Mouse (Mus musculus): ENCODE results near the gene Cwc22. TPM values are rescaled to one million over a fixed set of nuclear protein-coding genes. Genes with fewer than 3 reads are reported as not detected.

The Cwc22 gene
- polyA plus RNA-seq, 1 experiment from 2014 or later: 32.8 TPM

GRCm38 (mm10) chr2:77971871-77972270 lies 25.7 kb upstream of the Cwc22 start:
- H3K4me1 ChIP-seq (ENCODE audit: insufficient read depth, low read length): no peaks in the 10 kb centered on the region
- H3K9ac ChIP-seq (replicated peaks; ENCODE audit: low read length): no peak overlapping the region
- H3K4me2 ChIP-seq (replicated peaks; ENCODE audit: low read depth, low read length): no peak overlapping the region
- H3K4me3 ChIP-seq (ENCODE audit: low read length): no peak overlapping the region
- no peaks in the 10 kb centered on the region for H3K36me3 ChIP-seq (ENCODE audit: insufficient read depth, low read length)
- H3K9me3 ChIP-seq (ENCODE audit: low read length): no peaks in the 10 kb centered on the region
- ATAC-seq (ENCODE audit: low FRiP score, low TSS enrichment): no peak
- WGBS: 97% methylated on average over 1 of the region's 1 CpGs
- no peaks in the 10 kb centered on the region for H3K27me3 ChIP-seq (ENCODE audit: insufficient read depth, low read length)
- H3K27ac ChIP-seq (ENCODE audit: low read length): no peak overlapping the region

DNA sequence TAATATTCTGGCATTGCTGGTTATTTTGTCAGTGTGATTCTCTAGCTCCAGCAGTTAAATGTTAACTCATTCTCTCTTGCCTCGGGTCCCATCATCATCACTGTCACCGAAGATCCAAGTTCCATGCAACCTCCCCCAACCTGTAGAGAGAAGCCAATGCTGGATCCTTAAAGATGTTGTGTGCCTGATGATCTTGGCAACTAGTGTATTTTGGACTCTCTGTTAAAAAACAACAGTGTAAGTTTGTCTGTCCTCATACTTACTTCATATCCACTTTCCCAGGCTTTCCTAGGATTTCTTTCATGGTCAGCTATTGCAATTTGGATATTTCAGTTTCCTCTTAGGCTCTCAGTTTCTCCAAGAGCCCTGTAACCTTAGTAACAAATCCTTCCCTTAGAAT lies 25.2 kb upstream of the Cwc22 start:
- no peaks in the 10 kb centered on the region for H3K4me1 ChIP-seq (ENCODE audit: insufficient read depth, low read length)
- no peak overlapping the region for H3K9ac ChIP-seq (replicated peaks; ENCODE audit: low read length)
- no peak overlapping the region for H3K27ac ChIP-seq (ENCODE audit: low read length)
- H3K36me3 ChIP-seq (ENCODE audit: insufficient read depth, low read length): no peaks in the 10 kb centered on the region
- H3K9me3 ChIP-seq (ENCODE audit: low read length): no peaks in the 10 kb centered on the region
- no peaks in the 10 kb centered on the region for H3K27me3 ChIP-seq (ENCODE audit: insufficient read depth, low read length)
- ATAC-seq (ENCODE audit: low FRiP score, low TSS enrichment): no peak
- no peak overlapping the region for H3K4me3 ChIP-seq (ENCODE audit: low read length)
- no peak overlapping the region for H3K4me2 ChIP-seq (replicated peaks; ENCODE audit: low read depth, low read length)
- WGBS: 81% methylated on average over 2 of the region's 2 CpGs

DNA sequence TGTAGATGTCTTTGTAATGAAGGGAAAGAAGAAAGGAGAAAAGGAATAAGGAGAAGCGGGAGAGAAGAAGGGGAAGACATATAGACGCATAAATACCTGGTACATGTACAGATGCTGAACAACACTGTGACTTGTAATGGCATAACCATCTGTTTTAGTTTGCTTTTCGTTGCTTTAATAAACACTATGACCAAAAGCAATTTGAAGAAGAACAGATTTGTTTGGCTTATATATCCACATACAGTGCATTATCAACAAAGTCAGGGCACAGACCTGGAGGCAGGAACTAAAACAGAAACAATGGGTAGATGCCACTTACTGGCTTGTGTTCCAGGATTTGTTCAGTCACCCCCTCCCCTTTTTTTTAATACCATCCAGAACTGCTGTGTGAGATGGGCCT lies 24.4 kb upstream of the Cwc22 start:
- H3K27ac ChIP-seq (ENCODE audit: low read length): no peak overlapping the region
- no peaks in the 10 kb centered on the region for H3K4me1 ChIP-seq (ENCODE audit: insufficient read depth, low read length)
- no peaks in the 10 kb centered on the region for H3K27me3 ChIP-seq (ENCODE audit: insufficient read depth, low read length)
- no peaks in the 10 kb centered on the region for H3K36me3 ChIP-seq (ENCODE audit: insufficient read depth, low read length)
- H3K4me3 ChIP-seq (ENCODE audit: low read length): no peak overlapping the region
- WGBS: 83% methylated on average over 3 of the region's 3 CpGs
- H3K9me3 ChIP-seq (ENCODE audit: low read length): no peaks in the 10 kb centered on the region
- H3K4me2 ChIP-seq (replicated peaks; ENCODE audit: low read depth, low read length): no peak overlapping the region
- ATAC-seq (ENCODE audit: low FRiP score, low TSS enrichment): no peak
- H3K9ac ChIP-seq (replicated peaks; ENCODE audit: low read length): no peak overlapping the region

- no peak overlapping the region for H3K27ac ChIP-seq (ENCODE audit: low read length)
- WGBS: over 99% methylated on average over 4 of the region's 4 CpGs
These were observed 23.8 kb upstream of the Cwc22 start for GRCm38 (mm10) chr2:77969956-77970355.

GRCm38 (mm10) chr2:77962450-77963193 lies 16.4 kb upstream of the Cwc22 start:
- no peak for ATAC-seq (ENCODE audit: low FRiP score, low TSS enrichment)
- Histone ChIP-seq H3K4me1 (ENCODE audit: insufficient read depth, low read length) (no peaks in the 10 kb centered on the region), H3K9ac (replicated peaks; ENCODE audit: low read length) (no peak overlapping the region), H3K36me3 (ENCODE audit: insufficient read depth, low read length) (no peaks in the 10 kb centered on the region), H3K4me3 (ENCODE audit: low read length) (no peak overlapping the region), H3K9me3 (ENCODE audit: low read length) (peaks cover 3% of the 10 kb centered on the region; the same call in 1 of the 2 replicates), H3K27ac (ENCODE audit: low read length) (no peak overlapping the region), H3K27me3 (ENCODE audit: insufficient read depth, low read length) (no peaks in the 10 kb centered on the region), H3K4me2 (replicated peaks; ENCODE audit: low read depth, low read length) (no peak overlapping the region)
- 98% methylated on average over 3 of the region's 3 CpGs for WGBS

More at GRCm38 (mm10) chr2:77969956-77970355, 23.8 kb upstream of the Cwc22 start:
- Histone ChIP-seq H3K36me3 (ENCODE audit: insufficient read depth, low read length) (no peaks in the 10 kb centered on the region), H3K9ac (replicated peaks; ENCODE audit: low read length) (no peak overlapping the region), H3K27me3 (ENCODE audit: insufficient read depth, low read length) (no peaks in the 10 kb centered on the region), H3K4me3 (ENCODE audit: low read length) (no peak overlapping the region), H3K9me3 (ENCODE audit: low read length) (no peaks in the 10 kb centered on the region), H3K4me2 (replicated peaks; ENCODE audit: low read depth, low read length) (no peak overlapping the region), H3K4me1 (ENCODE audit: insufficient read depth, low read length) (no peaks in the 10 kb centered on the region)
- ATAC-seq (ENCODE audit: low FRiP score, low TSS enrichment): no peak

DNA sequence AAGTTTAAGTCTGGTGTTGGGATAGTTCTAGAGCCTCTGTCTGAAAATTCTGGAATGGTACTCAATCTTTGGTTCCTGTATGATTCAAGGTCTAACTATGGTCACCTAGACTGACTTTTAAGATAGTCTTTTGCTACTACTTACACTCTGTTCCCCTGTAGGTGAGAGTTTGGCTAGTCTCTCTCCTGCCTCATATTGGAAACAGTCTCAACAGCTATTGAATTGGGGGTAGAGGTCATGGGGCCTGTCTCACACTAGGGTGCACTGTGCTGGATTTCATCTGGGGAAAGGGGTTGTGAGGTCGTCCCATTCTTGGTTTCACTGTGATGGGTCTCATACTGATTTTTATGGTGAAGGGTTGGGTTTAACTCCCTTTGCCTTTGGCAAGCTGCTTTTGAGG lies 15.1 kb upstream of the Cwc22 start:
- Histone ChIP-seq H3K9me3 (ENCODE audit: low read length) (peaks cover 3% of the 10 kb centered on the region; the same call in 1 of the 2 replicates), H3K9ac (replicated peaks; ENCODE audit: low read length) (no peak overlapping the region), H3K36me3 (ENCODE audit: insufficient read depth, low read length) (no peaks in the 10 kb centered on the region), H3K4me2 (replicated peaks; ENCODE audit: low read depth, low read length) (no peak overlapping the region), H3K4me3 (ENCODE audit: low read length) (no peak overlapping the region), H3K27me3 (ENCODE audit: insufficient read depth, low read length) (no peaks in the 10 kb centered on the region), H3K27ac (ENCODE audit: low read length) (no peak overlapping the region), H3K4me1 (ENCODE audit: insufficient read depth, low read length) (no peaks in the 10 kb centered on the region)
- 32% methylated on average over 1 of the region's 1 CpGs for WGBS
- no peak for ATAC-seq (ENCODE audit: low FRiP score, low TSS enrichment)

DNA sequence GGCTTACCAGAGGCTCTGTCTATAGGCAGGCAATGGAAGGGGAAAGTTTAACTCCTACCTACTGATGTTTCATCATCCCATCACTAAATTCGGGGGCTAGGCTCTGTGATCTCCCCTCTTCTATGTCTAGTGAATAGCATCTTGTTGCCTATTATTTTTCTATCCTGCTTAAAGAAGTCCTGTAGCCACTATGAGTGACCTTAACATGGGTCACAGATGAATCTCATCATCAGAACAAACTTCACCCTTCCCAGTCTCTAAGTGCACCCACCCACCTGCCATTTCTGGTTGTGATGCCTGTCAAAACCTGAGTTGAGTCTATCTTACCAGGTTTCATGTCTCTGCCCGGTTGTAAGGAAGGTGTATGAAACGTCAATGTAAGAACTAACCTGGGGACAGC lies 14.5 kb upstream of the Cwc22 start:
- Histone ChIP-seq H3K27me3 (ENCODE audit: insufficient read depth, low read length) (no peaks in the 10 kb centered on the region), H3K4me2 (replicated peaks; ENCODE audit: low read depth, low read length) (no peak overlapping the region), H3K9ac (replicated peaks; ENCODE audit: low read length) (no peak overlapping the region), H3K4me3 (ENCODE audit: low read length) (no peak overlapping the region), H3K4me1 (ENCODE audit: insufficient read depth, low read length) (no peaks in the 10 kb centered on the region), H3K27ac (ENCODE audit: low read length) (no peak overlapping the region), H3K36me3 (ENCODE audit: insufficient read depth, low read length) (no peaks in the 10 kb centered on the region), H3K9me3 (ENCODE audit: low read length) (peaks cover 3% of the 10 kb centered on the region; the same call in 1 of the 2 replicates)
- no peak for ATAC-seq (ENCODE audit: low FRiP score, low TSS enrichment)
- WGBS: 94% methylated on average over 3 of the region's 3 CpGs

GRCm38 (mm10) chr2:77959341-77959740 lies 13.2 kb upstream of the Cwc22 start:
- Histone ChIP-seq H3K9ac (replicated peaks; ENCODE audit: low read length) (no peak overlapping the region), H3K27ac (ENCODE audit: low read length) (no peak overlapping the region), H3K36me3 (ENCODE audit: insufficient read depth, low read length) (no peaks in the 10 kb centered on the region), H3K9me3 (ENCODE audit: low read length) (peaks cover 3% of the 10 kb centered on the region; the same call in 1 of the 2 replicates), H3K27me3 (ENCODE audit: insufficient read depth, low read length) (no peaks in the 10 kb centered on the region), H3K4me2 (replicated peaks; ENCODE audit: low read depth, low read length) (no peak overlapping the region), H3K4me3 (ENCODE audit: low read length) (no peak overlapping the region), H3K4me1 (ENCODE audit: insufficient read depth, low read length) (no peaks in the 10 kb centered on the region)
- 81% methylated on average over 1 of the region's 1 CpGs for WGBS
- ATAC-seq (ENCODE audit: low FRiP score, low TSS enrichment): no peak

- ATAC-seq (ENCODE audit: low FRiP score, low TSS enrichment): no peak
- Histone ChIP-seq H3K27ac (ENCODE audit: low read length) (no peak overlapping the region), H3K9ac (replicated peaks; ENCODE audit: low read length) (no peak overlapping the region), H3K36me3 (ENCODE audit: insufficient read depth, low read length) (no peaks in the 10 kb centered on the region), H3K27me3 (ENCODE audit: insufficient read depth, low read length) (no peaks in the 10 kb centered on the region), H3K4me3 (ENCODE audit: low read length) (no peak overlapping the region), H3K4me2 (replicated peaks; ENCODE audit: low read depth, low read length) (no peak overlapping the region), H3K4me1 (ENCODE audit: insufficient read depth, low read length) (no peaks in the 10 kb centered on the region), H3K9me3 (ENCODE audit: low read length) (peaks cover 3% of the 10 kb centered on the region; the same call in 1 of the 2 replicates)
- 88% methylated on average over 6 of the region's 6 CpGs for WGBS
These were observed 5.3 kb upstream of the Cwc22 start for GRCm38 (mm10) chr2:77951415-77951913.

GRCm38 (mm10) chr2:77950111-77950510 lies 3.9 kb upstream of the Cwc22 start:
- ATAC-seq (ENCODE audit: low FRiP score, low TSS enrichment): no peak
- Histone ChIP-seq H3K9ac (replicated peaks; ENCODE audit: low read length) (no peak overlapping the region), H3K4me2 (replicated peaks; ENCODE audit: low read depth, low read length) (no peak overlapping the region), H3K27ac (ENCODE audit: low read length) (no peak overlapping the region), H3K4me3 (ENCODE audit: low read length) (no peak overlapping the region), H3K4me1 (ENCODE audit: insufficient read depth, low read length) (peaks cover 2% of the 10 kb centered on the region; the same call in 1 of the 2 replicates), H3K9me3 (ENCODE audit: low read length) (peaks cover 3% of the 10 kb centered on the region; the same call in 1 of the 2 replicates), H3K36me3 (ENCODE audit: insufficient read depth, low read length) (no peaks in the 10 kb centered on the region), H3K27me3 (ENCODE audit: insufficient read depth, low read length) (no peaks in the 10 kb centered on the region)
- WGBS: 61% methylated on average over 1 of the region's 1 CpGs
